Mouse (Mus musculus): ENCODE results near the gene Thada. TPM values are rescaled to one million over a fixed set of nuclear protein-coding genes. Genes with fewer than 3 reads are reported as not detected.
"Not testable (repeated sequence)": the region's sequence is repeated elsewhere in the genome, so short reads cannot be mapped to it uniquely, and the experiment has no call there.

Thada gene
- polyA plus RNA-seq, 1 experiment, result 6.0 TPM

DNA sequence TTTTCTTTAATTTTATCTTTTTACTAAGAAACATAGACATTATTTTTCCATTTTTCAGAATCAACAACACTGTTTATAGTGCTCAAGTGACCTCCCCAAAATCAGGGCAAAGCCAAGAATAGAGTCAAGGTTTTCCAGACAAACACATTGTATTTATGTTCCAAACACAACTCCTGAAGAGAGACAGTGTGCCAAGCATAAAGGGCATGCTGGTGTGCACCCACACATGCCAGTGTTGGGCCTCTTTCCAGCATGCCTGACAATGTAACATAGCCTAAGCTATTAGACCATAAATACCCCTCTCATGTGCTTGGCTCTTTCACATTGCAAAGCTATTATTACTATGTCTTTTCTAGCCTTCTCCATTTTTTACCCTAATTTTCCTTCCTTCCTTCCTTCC, 205.8 kb downstream of the Thada start:
- DNase-seq (ENCODE audit: low spot score), result no peak

DNA sequence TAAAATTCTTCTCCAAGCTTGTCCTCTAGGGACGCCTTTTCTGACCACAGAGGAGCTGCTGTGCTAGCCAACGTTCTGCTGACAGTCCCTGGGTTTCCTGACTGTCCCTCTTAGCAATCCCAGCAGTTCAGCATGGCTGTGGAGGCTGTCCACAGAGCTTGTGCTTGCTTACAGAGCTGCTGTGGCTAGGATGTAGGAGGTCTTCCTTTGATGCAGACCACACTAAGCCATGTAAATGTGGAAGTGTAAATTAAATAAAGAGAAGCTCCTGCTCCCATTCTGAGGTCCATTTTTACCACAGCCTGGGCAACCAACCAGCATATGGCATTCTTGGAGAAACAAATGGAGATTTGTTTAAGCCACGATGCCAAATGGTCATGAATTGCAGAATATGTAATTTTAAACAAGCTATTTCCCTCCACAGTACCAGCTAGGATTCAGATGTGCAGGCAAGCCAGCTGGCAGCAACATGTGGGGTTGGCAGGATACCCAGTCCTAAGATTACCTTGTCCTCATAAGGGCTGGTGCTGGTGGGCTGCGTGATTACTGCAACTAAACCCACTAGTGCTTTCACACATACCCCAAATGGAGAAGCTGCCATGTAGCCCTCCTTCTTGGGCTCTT, 207.3 kb downstream of the Thada start:
- no peak for DNase-seq (ENCODE audit: low spot score)

DNA sequence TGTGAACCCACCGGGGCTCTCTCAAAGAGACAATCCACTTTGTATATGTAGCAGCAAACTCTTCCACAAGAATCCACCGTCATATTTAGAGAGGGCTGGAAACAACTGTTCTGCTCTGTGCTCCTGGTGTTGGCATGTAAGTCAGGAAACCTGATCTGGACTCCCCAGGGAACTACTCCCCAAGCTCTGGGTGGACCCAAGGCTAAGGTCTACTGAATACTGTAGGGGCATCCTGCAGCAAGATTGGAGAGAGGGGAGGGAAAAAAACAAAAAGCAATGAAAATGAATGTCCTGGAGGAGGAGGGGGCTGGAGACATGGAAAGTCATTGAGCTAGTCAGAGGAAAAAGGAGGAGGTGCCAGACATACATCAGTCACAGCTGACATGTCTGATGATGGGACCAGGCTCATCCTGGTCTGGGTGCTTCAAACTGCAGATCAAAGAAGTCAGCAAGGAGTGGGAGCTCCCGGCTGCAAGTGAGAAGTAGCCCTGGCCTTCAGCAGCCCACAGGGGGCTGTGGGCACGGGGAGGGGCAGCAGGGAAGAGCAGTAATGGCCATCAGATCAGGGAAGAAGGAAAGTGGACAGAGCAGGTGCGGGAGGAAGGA, 208.0 kb downstream of the Thada start:
- no peak for DNase-seq (ENCODE audit: low spot score)

DNA sequence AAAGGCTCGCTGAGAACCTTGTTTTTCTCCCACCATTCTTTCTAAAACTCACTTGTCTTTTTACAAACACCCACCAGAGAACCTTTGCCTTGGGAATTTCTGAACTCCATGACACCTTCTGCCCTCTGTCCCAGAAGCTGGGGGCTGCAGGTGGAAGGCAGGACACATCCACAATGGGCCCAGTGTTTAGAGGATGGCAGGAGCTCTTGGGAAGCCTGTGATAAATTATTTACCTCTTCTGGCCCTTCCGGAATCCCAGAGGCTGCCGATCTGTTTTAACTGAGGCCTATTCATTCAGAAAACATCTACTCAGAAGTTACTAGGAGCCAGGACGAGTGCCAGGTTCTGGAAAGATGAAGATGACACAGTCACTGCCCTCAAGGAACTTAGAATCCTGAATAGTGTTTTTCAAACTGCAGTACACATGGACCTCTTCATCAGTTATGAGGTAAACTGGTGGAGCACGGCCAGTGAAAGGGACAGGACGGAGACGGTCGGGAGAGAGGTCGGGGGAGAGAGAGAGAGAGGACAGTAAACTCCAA, 209.7 kb downstream of the Thada start:
- DNase-seq (ENCODE audit: low spot score), result no peak

DNA sequence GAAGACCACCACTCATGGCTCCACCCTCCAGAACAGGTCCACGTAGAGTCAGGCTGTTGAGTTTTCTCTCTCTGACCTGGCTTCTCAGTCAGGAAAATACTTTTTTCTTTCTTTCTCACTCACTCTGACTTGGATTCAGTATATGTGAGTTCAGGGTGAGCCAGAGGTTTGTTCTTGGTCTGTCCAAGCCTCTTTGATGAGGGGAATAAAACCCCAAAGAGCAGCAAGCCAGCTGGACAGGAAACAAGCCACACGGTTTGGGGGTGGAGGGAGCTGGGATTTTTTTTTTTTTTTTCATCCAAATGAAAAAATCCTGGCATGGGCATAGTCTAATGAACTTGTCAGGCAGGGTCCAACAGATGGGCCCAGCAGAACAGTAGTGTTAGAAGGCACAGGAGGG, 210.2 kb downstream of the Thada start:
- no peak for DNase-seq (ENCODE audit: low spot score)

DNA sequence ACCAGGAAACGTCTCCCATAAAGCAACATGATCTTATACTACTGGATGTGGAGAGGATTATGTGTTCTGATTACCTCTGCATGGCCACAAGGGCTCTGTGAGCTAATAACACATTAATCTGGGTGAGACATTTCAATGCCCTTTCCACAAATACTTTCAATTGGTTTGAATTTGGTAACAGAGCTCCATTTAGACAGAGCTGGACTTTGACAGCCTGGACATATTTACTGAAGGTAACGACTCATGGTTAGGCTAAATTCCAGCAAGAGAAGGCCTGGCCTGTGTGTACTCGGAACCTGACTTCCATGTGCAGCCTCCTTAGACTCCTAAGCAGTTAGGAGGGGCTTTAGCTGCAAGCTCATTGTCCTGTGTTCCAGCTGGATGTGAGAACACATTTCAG, 214.6 kb downstream of the Thada start:
- DNase-seq (ENCODE audit: low spot score), result no peak

DNA sequence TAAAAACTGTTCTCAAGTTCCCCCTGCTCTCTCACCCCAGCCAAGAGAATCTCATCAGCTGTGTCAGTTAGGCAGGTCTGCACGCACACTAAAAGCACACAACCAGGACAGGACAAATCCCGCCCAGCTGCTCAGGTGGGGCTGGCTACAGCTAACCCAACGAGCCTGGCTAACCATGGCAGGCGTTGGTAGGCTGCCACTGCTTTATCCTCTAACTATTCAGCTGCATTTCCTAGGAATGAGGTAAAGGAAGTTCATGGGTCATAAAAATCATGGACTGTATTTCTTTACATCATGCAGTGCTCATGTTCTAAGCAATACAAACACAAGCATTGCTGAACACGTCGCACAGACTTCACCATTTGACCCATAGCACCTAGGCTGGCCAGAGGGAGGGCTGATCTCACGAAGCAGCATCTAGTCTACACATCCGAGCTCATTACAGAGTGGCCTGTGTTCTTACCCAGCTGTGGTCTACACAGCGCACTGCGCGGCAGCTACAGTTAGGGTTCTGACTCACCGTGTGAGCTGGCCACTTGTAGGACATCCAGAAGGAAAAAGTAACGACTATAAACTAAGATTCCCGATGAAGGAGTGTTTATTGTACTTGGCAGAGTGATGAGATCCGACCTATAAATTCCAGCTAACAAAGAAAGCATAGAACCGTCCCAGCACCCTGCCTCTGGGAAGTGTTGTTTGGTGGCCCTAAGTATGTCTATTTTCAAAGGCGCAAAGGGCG, 221.7 kb downstream of the Thada start:
- DNase-seq (ENCODE audit: low spot score), result no peak

DNA sequence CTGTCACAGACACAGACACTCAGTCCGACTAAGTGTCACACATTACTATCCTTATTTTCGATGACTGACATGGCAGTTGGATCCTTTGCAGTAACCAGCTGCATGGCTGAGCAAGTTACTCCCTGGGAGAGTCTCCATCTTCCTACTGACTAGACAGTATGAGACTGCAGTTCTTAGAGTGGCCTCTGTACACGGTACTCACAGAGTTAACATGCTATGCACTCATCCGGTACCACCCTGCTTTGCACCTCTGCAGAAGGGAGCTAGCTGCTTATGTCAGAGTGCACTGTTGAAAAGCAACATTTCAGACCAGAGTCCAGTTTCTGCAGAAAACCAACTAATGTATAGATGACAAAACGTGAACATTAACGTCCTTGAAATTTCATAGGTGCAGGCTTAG, 222.2 kb downstream of the Thada start:
- DNase-seq (ENCODE audit: low spot score), result no peak

DNA sequence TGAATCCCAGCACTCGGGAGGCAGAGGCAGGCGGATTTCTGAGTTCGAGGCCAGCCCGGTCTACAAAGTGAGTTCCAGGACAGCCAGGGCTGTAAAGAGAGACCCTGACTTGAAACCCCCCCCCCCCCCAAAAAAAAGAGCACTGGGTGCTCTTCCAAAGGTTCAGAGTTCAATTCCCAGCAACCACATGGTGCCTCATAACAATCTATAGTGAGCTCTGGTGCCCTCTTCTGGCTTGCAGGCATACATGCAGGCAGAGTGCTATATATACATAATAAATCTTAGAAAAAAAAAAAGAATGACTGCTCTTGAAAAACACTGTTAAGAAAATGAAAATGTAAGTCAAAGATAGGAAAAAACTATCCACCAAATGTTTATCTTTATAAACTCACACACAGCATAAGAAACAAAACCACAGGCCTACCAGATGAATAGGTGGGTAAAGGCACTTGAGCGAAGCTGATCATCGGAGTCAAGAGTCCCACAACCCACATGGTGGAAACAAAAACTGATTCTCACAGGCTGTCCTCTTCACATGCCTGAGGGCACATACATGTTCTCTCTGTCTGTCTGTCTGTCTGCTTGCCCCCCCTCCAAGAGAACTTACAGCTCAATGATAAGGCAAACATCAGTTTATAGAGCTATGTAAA, 224.6 kb downstream of the Thada start:
- no peak for DNase-seq (ENCODE audit: low spot score)

DNA sequence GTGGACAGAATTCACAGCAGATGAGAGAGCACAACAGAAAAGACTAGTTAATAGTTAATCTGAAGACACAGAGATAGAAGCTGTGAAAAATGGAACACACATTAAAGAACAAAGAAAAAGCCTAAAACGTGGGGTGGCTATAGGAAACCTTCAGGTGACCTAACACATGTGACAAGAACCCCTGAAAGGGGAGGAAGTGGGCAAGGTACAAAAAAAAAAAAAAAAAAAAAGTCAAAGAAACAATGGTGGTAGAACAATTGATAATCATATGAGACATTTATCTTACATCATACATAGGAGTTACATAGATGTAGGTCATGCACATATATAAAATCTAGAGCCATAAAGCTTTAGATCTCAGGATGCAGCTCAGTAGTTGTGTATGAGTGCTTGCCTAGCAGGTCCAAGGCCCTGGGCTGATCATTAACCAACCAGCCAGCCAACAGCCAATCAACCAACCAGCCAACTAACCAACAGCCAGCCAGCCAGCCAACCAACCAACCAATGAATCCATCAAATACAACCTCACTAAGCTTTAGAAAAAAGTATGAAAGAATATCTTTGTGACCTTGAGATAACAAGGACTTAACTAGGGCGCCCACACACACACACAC, 226.2 kb downstream of the Thada start:
- DNase-seq (ENCODE audit: low spot score), result no peak

DNA sequence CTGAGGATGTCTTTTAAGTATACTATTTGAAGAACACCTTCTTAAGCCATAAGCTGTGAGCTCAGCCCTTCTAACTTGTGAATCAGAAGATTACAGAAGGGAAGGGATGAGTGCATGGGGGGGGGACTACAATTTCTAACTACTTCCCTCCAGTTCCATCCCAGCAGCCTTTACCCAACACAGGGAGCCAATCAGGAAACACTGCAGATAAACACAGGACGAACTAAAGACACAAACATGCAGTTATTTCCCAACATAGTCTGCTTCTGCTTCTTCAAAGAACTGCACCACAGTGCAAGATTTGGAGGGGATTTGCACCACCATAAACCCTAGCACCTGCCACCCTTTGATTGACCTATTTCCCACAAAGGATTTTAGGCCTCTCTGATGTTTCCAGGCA, 227.8 kb downstream of the Thada start:
- DNase-seq (ENCODE audit: low spot score), result no peak

DNA sequence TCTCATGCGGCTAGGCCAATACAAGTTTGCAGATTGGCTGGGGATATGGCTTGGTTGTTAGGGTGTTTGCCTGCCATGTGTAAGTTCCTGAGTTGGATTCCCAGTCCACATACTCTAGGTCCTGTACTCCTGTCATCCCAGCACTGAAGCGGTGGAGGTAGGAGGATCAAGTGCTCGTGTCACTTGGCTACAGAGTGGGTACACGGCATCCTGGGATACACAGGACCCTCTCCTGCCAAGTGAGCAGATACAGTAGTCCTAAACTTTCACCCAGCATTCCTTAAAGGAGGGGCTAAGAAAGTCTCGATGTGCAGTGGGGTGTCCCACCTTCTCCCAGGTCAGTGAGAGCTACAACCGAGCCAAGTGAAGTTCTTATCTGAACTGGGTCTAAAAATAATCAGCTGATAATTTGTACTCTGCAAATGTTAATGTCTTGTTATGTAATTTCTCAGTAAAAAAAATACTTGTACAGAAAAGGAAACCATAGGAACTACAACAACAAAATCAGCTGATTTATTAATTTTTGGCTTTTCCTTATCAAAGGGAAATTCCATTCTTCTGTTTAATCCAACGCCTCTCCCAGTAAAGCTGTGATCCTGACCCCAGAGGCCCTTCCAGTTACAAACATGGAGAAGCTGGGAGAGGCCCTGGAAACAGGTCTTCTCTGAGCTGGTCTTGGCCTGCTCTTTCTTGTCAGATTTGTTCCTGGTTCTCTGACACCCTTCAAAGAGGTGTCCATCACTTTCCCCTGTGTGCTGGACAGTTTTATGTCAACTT, 229.0 kb downstream of the Thada start:
- DNase-seq (ENCODE audit: low spot score), result no peak

DNA sequence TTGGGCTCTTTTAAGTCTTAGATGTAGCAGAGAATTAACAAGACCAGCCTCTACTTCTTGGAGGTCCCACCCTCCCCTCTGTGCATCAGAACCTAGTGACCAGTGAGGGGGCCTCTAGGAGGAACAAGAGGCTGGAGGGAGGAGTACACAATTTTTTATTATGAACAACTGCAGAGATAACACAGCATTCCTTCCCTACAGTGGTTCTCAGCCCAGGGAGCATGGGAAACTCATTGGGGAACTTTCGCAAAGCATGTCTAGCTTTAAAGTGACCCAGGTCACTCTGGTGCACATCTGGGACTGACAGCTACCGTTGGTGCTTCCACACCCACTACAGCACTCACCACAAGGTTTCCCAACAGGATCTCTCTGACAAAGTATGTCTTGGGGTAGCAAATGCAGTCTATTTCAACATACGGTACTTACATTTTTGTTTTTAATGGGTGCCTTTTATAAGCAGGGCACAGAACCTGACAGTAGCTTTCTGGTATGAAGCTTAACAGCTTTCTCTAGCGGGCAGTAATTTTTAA, 230.5 kb downstream of the Thada start:
- DNase-seq (ENCODE audit: low spot score), result no peak

DNA sequence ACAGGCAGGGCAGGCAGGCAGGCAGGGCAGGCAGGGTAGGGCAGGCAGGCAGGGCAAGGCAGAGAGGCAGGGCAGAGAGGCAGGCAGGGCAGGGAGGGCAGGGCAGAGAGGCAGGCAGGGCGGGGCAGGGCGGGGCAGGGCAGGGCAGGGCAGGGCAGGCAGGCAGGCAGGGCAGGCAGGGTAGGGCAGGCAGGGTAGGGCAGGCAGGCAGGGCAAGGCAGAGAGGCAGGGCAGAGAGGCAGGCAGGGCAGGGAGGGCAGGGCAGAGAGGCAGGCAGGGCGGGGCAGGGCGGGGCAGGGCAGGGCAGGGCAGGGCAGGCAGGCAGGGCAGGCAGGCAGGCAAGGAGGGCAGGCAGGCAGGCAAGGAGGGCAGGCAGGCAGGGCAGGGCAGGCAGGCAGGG, 231.2 kb downstream of the Thada start:
- DNase-seq (ENCODE audit: low spot score), result not testable (repeated sequence)

DNA sequence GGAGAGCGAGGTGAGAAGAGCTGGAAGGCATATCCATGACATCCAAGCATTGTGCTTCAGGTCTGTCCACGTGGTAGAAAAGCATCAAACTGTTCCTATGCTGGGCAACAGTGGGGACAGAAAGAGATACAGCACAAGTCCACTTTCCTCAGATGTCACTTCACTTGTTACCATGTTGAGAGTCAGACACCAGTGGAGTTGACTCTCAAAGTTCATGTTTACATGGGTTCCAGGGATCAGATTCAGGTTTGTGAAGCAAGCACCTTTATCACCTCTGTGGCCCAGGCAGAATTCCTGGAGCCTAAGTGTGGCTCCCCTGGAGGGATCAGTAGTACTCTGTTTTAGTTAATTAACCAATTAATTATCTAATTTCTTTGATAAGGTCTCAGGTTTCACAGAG, 232.2 kb downstream of the Thada start:
- DNase-seq (ENCODE audit: low spot score), result no peak

DNA sequence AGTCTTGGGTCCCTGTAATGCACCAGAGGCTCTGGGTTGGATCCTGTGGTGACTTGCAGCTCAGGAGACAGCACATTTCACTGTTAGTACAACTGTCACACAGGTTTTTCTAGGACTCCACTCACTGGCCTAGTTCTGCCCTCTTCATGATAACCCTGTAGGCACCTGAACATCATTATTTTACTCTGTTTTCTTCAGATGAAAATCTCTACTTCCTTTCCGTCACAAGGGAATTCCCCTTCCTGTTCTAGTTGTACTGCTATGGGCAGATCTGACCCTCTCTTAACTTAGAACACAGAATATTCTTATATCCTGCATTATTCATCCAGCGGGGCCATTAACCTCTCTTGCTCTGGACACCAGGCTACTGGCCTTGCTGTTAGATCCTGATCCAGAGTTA, 234.6 kb downstream of the Thada start:
- DNase-seq (ENCODE audit: low spot score), result no peak

DNA sequence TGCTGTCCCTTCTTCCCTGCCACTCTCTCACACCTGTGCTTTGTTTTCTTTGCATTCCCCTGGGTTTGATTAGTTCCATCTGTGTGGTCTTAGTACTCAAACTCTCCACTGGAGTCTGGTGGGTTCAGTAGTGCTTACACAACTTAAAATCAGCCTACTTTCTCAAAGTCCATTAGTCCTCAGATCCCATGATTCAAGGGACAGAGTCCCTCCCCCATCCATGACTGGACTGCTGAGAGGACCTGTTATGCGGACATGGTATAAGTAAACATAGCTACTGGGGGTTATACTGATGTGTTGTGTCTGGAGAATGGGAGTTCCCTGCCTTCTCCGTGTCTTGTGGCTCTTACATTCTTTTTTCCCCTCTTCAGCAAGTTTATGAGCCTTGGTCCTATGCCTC, 237.8 kb downstream of the Thada start:
- DNase-seq (ENCODE audit: low spot score), result no peak

DNA sequence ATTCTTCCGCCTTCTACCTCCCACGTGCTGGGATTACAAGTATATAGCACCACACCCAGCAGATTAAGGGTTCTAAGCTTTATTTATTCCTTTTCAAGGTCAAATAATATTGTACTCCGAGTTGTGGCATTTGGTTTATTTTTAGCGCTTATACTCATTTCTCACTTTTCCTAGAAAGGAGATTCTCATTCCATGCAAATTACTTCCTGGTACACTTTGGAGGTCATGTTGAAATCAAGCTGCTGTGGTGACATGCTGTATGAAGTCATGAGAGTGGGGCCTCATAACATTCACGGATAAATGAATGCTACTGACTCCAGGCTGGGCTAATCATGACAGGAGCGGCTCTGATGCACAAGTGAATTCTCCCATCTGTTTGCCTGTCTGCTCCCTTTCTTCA, 239.3 kb downstream of the Thada start:
- no peak for DNase-seq (ENCODE audit: low spot score)

DNA sequence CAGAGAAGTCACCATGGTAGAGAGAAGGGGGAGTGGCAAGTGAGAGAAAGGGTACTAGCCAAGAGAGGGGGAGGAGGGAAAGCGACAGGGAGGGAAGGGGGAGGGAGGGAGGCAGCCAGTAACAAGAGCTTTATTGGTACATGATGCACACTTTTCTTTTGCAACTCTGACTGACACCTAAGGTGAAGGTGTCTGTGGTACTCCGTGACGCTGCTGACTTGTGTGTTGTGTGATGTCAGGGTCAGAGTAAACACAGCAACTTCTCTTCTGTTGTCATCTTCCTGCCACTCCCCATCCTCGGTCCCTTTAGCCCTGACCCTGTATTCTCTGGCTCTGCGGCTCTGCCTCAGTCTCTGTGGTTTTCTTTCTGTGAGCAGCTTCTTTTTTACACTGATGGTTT, 239.8 kb downstream of the Thada start:
- no peak for DNase-seq (ENCODE audit: low spot score)

DNA sequence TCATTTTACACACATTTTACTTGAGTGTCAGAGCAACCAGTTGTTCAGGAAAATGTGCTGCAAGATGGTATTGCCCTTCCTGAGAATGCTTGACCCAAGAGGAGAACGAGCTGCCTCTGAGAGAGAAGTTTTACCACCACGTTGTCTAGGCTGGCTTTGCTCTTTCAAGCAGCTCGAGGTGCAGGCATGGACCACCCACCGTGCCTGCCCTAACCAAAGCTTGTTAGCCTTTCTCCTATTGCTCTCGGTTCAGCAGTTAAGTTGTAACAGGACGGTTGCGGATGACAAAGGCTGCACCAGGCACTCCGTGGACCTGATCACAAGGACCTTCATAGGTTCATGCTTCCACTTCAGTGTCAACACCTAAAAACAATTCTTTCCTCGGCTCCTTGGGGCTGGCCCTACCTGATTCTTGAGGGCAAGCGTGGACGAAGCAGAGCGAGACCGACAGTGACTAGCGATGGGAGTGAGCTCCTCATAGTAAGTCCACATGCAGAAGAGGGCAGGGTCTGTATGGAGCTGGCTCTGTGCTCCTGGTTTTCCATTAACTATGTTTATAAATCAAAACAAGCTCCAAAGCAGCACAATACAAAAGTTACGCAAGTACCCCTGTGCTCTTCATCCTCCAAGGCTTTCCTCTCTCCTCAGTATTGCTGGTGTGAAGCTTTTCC, 241.7 kb downstream of the Thada start:
- no peak for DNase-seq (ENCODE audit: low spot score)

DNA sequence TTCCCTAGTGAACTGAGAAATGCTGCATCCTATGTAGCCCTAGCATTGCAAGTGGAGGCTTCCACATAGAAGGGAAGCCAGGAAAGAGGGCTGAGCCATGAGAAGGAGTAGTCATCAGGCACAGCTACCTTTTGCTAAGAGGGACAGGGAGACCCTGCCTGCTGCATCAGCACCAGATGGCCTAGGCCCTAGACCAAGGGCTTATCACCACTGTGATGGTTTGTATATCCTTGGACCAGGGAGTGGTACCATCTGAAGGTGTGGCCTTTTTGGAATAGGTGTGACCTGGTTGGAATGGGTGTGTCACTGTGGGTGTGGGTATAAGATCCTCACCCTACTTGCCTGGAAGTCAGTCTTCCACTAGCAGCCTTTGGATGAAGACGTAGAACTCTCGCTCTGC, 247.2 kb downstream of the Thada start:
- not testable (repeated sequence) for DNase-seq (ENCODE audit: low spot score)
